ENCODE assay signal across 13 mouse cellular contexts in genomic region chr14:60308113-60308512, GRCm38 (mm10). TPM values are rescaled to one million over a fixed set of nuclear protein-coding genes. Genes with fewer than 3 reads are reported as not detected.
DNase-seq lines count a peak whose midpoint lies in the region; ATAC-seq and TF ChIP-seq lines count a peak whose summit lies in the region.
"Had no signal": no experiment of that assay in that cellular context is flagged by ENCODE, and none has a peak within 500 bp of the region (broad histone marks: within the 10 kb centered on the region; RNA-seq: fewer than 3 reads in every experiment).

No protein-coding gene starts in this region.

- no peaks in the 10 kb centered on the region for H3K4me1 ChIP-seq in heart, embryonic 10.5 days
- H3K4me1 ChIP-seq in lung, embryonic 14.5 days (ENCODE audit: insufficient read depth): peaks cover 6% of the 10 kb centered on the region; the same call in 1 of the 2 replicates
- H3K4me1 ChIP-seq in lung, adult 2 months (ENCODE audit: control insufficient read depth, insufficient read depth, low read length): no peaks in the 10 kb centered on the region
- H3K4me1 ChIP-seq: embryonic facial prominence, embryonic 12.5 days; forebrain, embryonic 12.5 days had no signal

- DNase-seq in heart, adult 11 months: peak; percentile 42
- DNase-seq in heart, embryonic 10.5 days (ENCODE audit: low spot score): no peak
- DNase-seq in lung, embryonic 14.5 days: peak; percentile 24
- no peak for DNase-seq in lung, adult 2 months
- DNase-seq in R1 (ENCODE audit: low read depth, low spot score): peak; percentile 8
- DNase-seq in mesoderm, embryonic 11.5 days (ENCODE audit: low read depth, low spot score): peak; percentile 8
- DNase-seq in heart, postnatal 4 days: no peak
- DNase-seq: heart, postnatal 14 days had no signal

- peaks cover 8% of the 10 kb centered on the region; the same call in 1 of the 2 replicates for H3K36me3 ChIP-seq in heart, embryonic 10.5 days
- peaks cover 7% of the 10 kb centered on the region; the same call in 1 of the 2 replicates for H3K36me3 ChIP-seq in lung, embryonic 14.5 days (ENCODE audit: insufficient read depth)
- H3K36me3 ChIP-seq: embryonic facial prominence, embryonic 12.5 days had no signal

- no peaks in the 10 kb centered on the region for H3K9me3 ChIP-seq in heart, embryonic 10.5 days
- no peaks in the 10 kb centered on the region for H3K9me3 ChIP-seq in lung, embryonic 14.5 days (ENCODE audit: low read depth, low read length)
- H3K9me3 ChIP-seq: embryonic facial prominence, embryonic 12.5 days; forebrain, embryonic 12.5 days had no signal

- H3K4me3 ChIP-seq in heart, embryonic 10.5 days: no peak overlapping the region
- H3K4me3 ChIP-seq in lung, embryonic 14.5 days (ENCODE audit: low read depth, low read length): no peak overlapping the region
- no peak overlapping the region for H3K4me3 ChIP-seq in lung, adult 2 months (replicated peaks; ENCODE audit: extremely low read depth, low read depth, low read length)
- H3K4me3 ChIP-seq: embryonic facial prominence, embryonic 12.5 days; forebrain, embryonic 12.5 days had no signal

- no peak for ATAC-seq in lung, embryonic 14.5 days (ENCODE audit: insufficient read depth)
- ATAC-seq: intestine, embryonic 16.5 days had no signal

- WGBS in heart, embryonic 10.5 days: 54% methylated on average over 6 of the region's 6 CpGs
- 55% methylated on average over 6 of the region's 6 CpGs for WGBS in lung, embryonic 14.5 days
- 56% methylated on average over 6 of the region's 6 CpGs for WGBS in lung, adult 2 months

- H3K27me3 ChIP-seq in heart, embryonic 10.5 days (ENCODE audit: insufficient read depth, poor library complexity, severe bottlenecking): no peaks in the 10 kb centered on the region
- H3K27me3 ChIP-seq in lung, embryonic 14.5 days (ENCODE audit: insufficient read depth, low read length): no peaks in the 10 kb centered on the region
- H3K27me3 ChIP-seq: embryonic facial prominence, embryonic 12.5 days; forebrain, embryonic 12.5 days had no signal

- H3K4me2 ChIP-seq in lung, embryonic 14.5 days: no peak overlapping the region
- H3K4me2 ChIP-seq: embryonic facial prominence, embryonic 12.5 days; forebrain, embryonic 12.5 days had no signal

- H3K27ac ChIP-seq in heart, embryonic 10.5 days: no peak overlapping the region
- no peak overlapping the region for H3K27ac ChIP-seq in lung, embryonic 14.5 days (ENCODE audit: low read depth)
- H3K27ac ChIP-seq: embryonic facial prominence, embryonic 12.5 days; forebrain, embryonic 12.5 days had no signal

- no peak overlapping the region for H3K9ac ChIP-seq in lung, embryonic 14.5 days
- H3K9ac ChIP-seq: embryonic facial prominence, embryonic 12.5 days; forebrain, embryonic 12.5 days had no signal

- TF ChIP-seq CTCF in lung, embryonic 14.5 days (IDR thresholded peaks at IDR 0.05; ENCODE audit: low read depth): peak; percentile 49
- no peak for TF ChIP-seq CTCF in lung, adult 2 months (IDR thresholded peaks at IDR 0.05; ENCODE audit: insufficient read depth, low read length)

- no peak for TF ChIP-seq POLR2A in lung, adult 2 months (IDR thresholded peaks at IDR 0.05; ENCODE audit: borderline replicate concordance, extremely low read depth, low read depth, low read length)

RNA-seq across cellular contexts. Expression of gene Mtmr6, which starts 43.1 kb away (rescaled TPM):
- polyA plus RNA-seq in heart, embryonic 10.5 days (2016; fragmentation: Nextera tagmentation; extraction: Ambion mirVana): 22.4 and 28.4 TPM in 2 replicates
- polyA plus RNA-seq in lung, embryonic 14.5 days (2014; fragmentation: Nextera tagmentation; extraction: Ambion mirVana): 34.0 and 34.9 TPM in 2 replicates
- polyA plus RNA-seq in lung, adult 2 months (2012; rRNA removed): 20.5 and 30.1 TPM in 2 replicates
- 10 to 100 TPM; 27.3 TPM for total RNA-seq in heart, postnatal 4 days (2021)

RNA-seq across cellular contexts. Expression of gene Gm49336, which starts 56.8 kb away (rescaled TPM):
- 44.7 and 50.3 TPM in 2 replicates for polyA plus RNA-seq in heart, embryonic 10.5 days (2016; fragmentation: Nextera tagmentation; extraction: Ambion mirVana)
- polyA plus RNA-seq in lung, embryonic 14.5 days (2014; fragmentation: Nextera tagmentation; extraction: Ambion mirVana): 62.2 and 65.8 TPM in 2 replicates
- polyA plus RNA-seq in lung, adult 2 months (2012; rRNA removed): 13.7 and 13.9 TPM in 2 replicates
- total RNA-seq in heart, postnatal 4 days (2021): 10 to 100 TPM; 50.0 to 50.6 TPM

RNA-seq across cellular contexts. Expression of gene Nupl1, which starts 56.9 kb away (rescaled TPM):
- polyA plus RNA-seq in heart, embryonic 10.5 days (2016; fragmentation: Nextera tagmentation; extraction: Ambion mirVana): 0.07 TPM in 1 of 2 replicates, not detected in the other
- not detected in 2 replicates for polyA plus RNA-seq in lung, embryonic 14.5 days (2014; fragmentation: Nextera tagmentation; extraction: Ambion mirVana)
- 0.03 and 0.09 TPM in 2 replicates for polyA plus RNA-seq in lung, adult 2 months (2012; rRNA removed)
- not detected for total RNA-seq in heart, postnatal 4 days (2021)
- polyA plus RNA-seq: embryonic facial prominence, embryonic 12.5 days; lung, embryonic 16.5 days; small intestine, adult 2 months had no signal

Comparison
In these comparisons a context has a peak if more than half of its experiments do, and no peak if none do; other contexts are left out.
1. DNase-seq: peak in heart, adult 11 months (single experiment), lung, embryonic 14.5 days (single experiment), R1 (single experiment) and mesoderm, embryonic 11.5 days (single experiment); none in heart, embryonic 10.5 days (single experiment), lung, adult 2 months (single experiment) and heart, postnatal 4 days (single experiment).